Mouse (Mus musculus) central nervous system, embryonic 18 days (tissue): Measurements from ENCODE around the gene Ankrd24. TPM values are rescaled to one million over a fixed set of nuclear protein-coding genes. Genes with fewer than 3 reads are reported as not detected.

Source experiments
- polyA plus RNA-seq: library from polyadenylated mRNA; depleted of rRNA; stranded (reverse); fragments of >200 nt; gene quantifications from 2 replicates; pipeline ENCODE4 v1.2.3, GENCODE M21; 2012; rRNA removed

Gene Ankrd24
- 121 and 135 TPM in 2 replicates for polyA plus RNA-seq

GRCm38 (mm10) chr10:81628390-81628789 lies at the start of gene Ankrd24:
Gene Ankrd24 (plus strand): TSS chr10:81628540.

GRCm38 (mm10) chr10:81600738-81601203 lies 27.6 kb upstream of the Ankrd24 start, which contains the start of gene Tle6:
Gene Tle6 (minus strand): TSS chr10:81601073.

GRCm38 (mm10) chr10:81605974-81606751 lies 22.2 kb upstream of the Ankrd24 start, which contains the start of gene BC025920:
Gene BC025920 (plus strand): TSS chr10:81606270.

GRCm38 (mm10) chr10:81626994-81627835 lies 1.1 kb upstream of the Ankrd24 start, which contains the start of gene Sirt6:
Gene Sirt6 (minus strand): TSS chr10:81627797.

GRCm38 (mm10) chr10:81648803-81649775 lies 20.7 kb downstream of the Ankrd24 start, which contains the start of gene Gm10778:
Gene Gm10778 (plus strand): TSS chr10:81649059.

Other genes starting within 250 kb of the Ankrd24 start
- gene Dohh, start 244.1 kb upstream of the Ankrd24 start, polyA plus RNA-seq = 66.2 and 66.7 TPM in 2 replicates
- 6.6 and 8.8 TPM in 2 replicates for gene Gm48551, start 244.1 kb upstream of the Ankrd24 start, polyA plus RNA-seq
- gene Gm48552, start 239.5 kb upstream of the Ankrd24 start, polyA plus RNA-seq = 7.0 and 10.1 TPM in 2 replicates
- gene Smim24, start 235.5 kb upstream of the Ankrd24 start, polyA plus RNA-seq = 3.9 and 4.1 TPM in 2 replicates
- gene Nfic, start 172.9 kb upstream of the Ankrd24 start, polyA plus RNA-seq = 8.6 and 8.9 TPM in 2 replicates
- 300 and 400 TPM in 2 replicates for gene Celf5, start 145.8 kb upstream of the Ankrd24 start, polyA plus RNA-seq
- gene Ncln, start 132.1 kb upstream of the Ankrd24 start, polyA plus RNA-seq = 141 and 144 TPM in 2 replicates
- gene S1pr4, start 128.4 kb upstream of the Ankrd24 start, polyA plus RNA-seq = 0.23 and 0.24 TPM in 2 replicates
- gene Gna15, start 104.3 kb upstream of the Ankrd24 start, polyA plus RNA-seq = 0.74 and 0.98 TPM in 2 replicates
- 115 and 121 TPM in 2 replicates for gene Gna11, start 83.3 kb upstream of the Ankrd24 start, polyA plus RNA-seq
- 591 and 640 TPM in 2 replicates for gene Aes, start 69.1 kb upstream of the Ankrd24 start, polyA plus RNA-seq
- gene Tle2, start 54.0 kb upstream of the Ankrd24 start, polyA plus RNA-seq = 117 and 122 TPM in 2 replicates
- 9.6 and 12.3 TPM in 2 replicates for gene Tle6, start 27.5 kb upstream of the Ankrd24 start, polyA plus RNA-seq
- gene BC025920, start 22.3 kb upstream of the Ankrd24 start, polyA plus RNA-seq = 3.9 and 4.6 TPM in 2 replicates
- gene Sirt6, start 743 bp upstream of the Ankrd24 start, polyA plus RNA-seq = 45.2 and 51.5 TPM in 2 replicates
- 3.8 and 4.0 TPM in 2 replicates for gene Gm10778, start 20.5 kb downstream of the Ankrd24 start, polyA plus RNA-seq
- 6.7 and 7.2 TPM in 2 replicates for gene Zfp433, start 76.3 kb downstream of the Ankrd24 start, polyA plus RNA-seq
- 11.3 and 14.0 TPM in 2 replicates for gene Gm3055, start 142.6 kb downstream of the Ankrd24 start, polyA plus RNA-seq
- 0.56 and 0.82 TPM in 2 replicates for gene Gm4767, start 183.6 kb downstream of the Ankrd24 start, polyA plus RNA-seq
- 5.6 and 6.8 TPM in 2 replicates for gene Gm32687, start 235.4 kb downstream of the Ankrd24 start, polyA plus RNA-seq